Mouse (Mus musculus): Measurements from ENCODE around the gene Speer4b.

- TF ChIP-seq GATA1 (IDR thresholded peaks at IDR 0.05; ENCODE audit: low read length) (no peak), TAL1 (IDR thresholded peaks at IDR 0.05; ENCODE audit: low read length) (no peak)
Observed at GRCm38 (mm10) chr5:27453201-27453845, 47.9 kb downstream of the Speer4b start.

Data from erythroblast, embryonic 14.5 days (primary cell).